Mouse (Mus musculus) naive thymus-derived CD4-positive, alpha-beta T cell, adult 2 months (primary cell): ENCODE results near the gene Cped1.
"Not testable (repeated sequence)": the region's sequence is repeated elsewhere in the genome, so short reads cannot be mapped to it uniquely, and the experiment has no call there.

Experiments
- DNase-seq: peaks from one replicate; pipeline ENCODE4 v3.0.0-alpha.2; 2011; ENCODE audit warnings: low read depth

Cped1 gene

GRCm38 (mm10) chr6:22086056-22086455 lies 100.3 kb downstream of the Cped1 start:
- DNase-seq, result no peak

- DNase-seq, result peak; percentile 26
These were observed 102.8 kb downstream of the Cped1 start for GRCm38 (mm10) chr6:22088346-22089064.

GRCm38 (mm10) chr6:22091773-22092172 lies 106.1 kb downstream of the Cped1 start:
- no peak for DNase-seq

- no peak for DNase-seq
These were observed 108.1 kb downstream of the Cped1 start for GRCm38 (mm10) chr6:22093792-22094191.

- peak; percentile 10 for DNase-seq
These were observed 112.0 kb downstream of the Cped1 start for GRCm38 (mm10) chr6:22097709-22098108.

- no peak for DNase-seq
These were observed 114.1 kb downstream of the Cped1 start for GRCm38 (mm10) chr6:22099832-22100231.

- DNase-seq, result no peak
These were observed 116.2 kb downstream of the Cped1 start for GRCm38 (mm10) chr6:22101939-22102338.

- DNase-seq, result no peak
These were observed 117.0 kb downstream of the Cped1 start for GRCm38 (mm10) chr6:22102752-22103151.

- DNase-seq, result no peak
These were observed 118.0 kb downstream of the Cped1 start for GRCm38 (mm10) chr6:22103713-22104112.

GRCm38 (mm10) chr6:22104211-22104610 lies 118.5 kb downstream of the Cped1 start:
- no peak for DNase-seq

- DNase-seq, result no peak
These were observed 128.4 kb downstream of the Cped1 start for GRCm38 (mm10) chr6:22114079-22114478.

- no peak for DNase-seq
These were observed 131.0 kb downstream of the Cped1 start for GRCm38 (mm10) chr6:22116679-22117078.

- DNase-seq, result peak; percentile 70
These were observed 136.4 kb downstream of the Cped1 start for GRCm38 (mm10) chr6:22122080-22122479.

GRCm38 (mm10) chr6:22122693-22123092 lies 137.0 kb downstream of the Cped1 start:
- DNase-seq, result no peak

GRCm38 (mm10) chr6:22123332-22123731 lies 137.6 kb downstream of the Cped1 start:
- no peak for DNase-seq

- DNase-seq, result not testable (repeated sequence)
These were observed 139.0 kb downstream of the Cped1 start for GRCm38 (mm10) chr6:22124575-22125330.

GRCm38 (mm10) chr6:22135038-22135631 lies 149.4 kb downstream of the Cped1 start:
- DNase-seq, result no peak

- no peak for DNase-seq
These were observed 151.1 kb downstream of the Cped1 start for GRCm38 (mm10) chr6:22136805-22137204.

GRCm38 (mm10) chr6:22140786-22141185 lies 155.1 kb downstream of the Cped1 start:
- no peak for DNase-seq

GRCm38 (mm10) chr6:22147236-22147635 lies 161.5 kb downstream of the Cped1 start:
- no peak for DNase-seq

- DNase-seq, result no peak
These were observed 162.8 kb downstream of the Cped1 start for GRCm38 (mm10) chr6:22148511-22148910.

- DNase-seq, result no peak
These were observed 171.7 kb downstream of the Cped1 start for GRCm38 (mm10) chr6:22157461-22157860.

- no peak for DNase-seq
These were observed 176.2 kb downstream of the Cped1 start for GRCm38 (mm10) chr6:22161944-22162343.
